Mouse (Mus musculus) right cerebral cortex, adult 18-20 months (tissue): ENCODE measurements around the gene Gm20696.

Source experiments
- DNase-seq: peaks from one replicate; pipeline ENCODE4 v3.0.0; 2022; ENCODE audit warnings: mixed read lengths

Gene Gm20696

GRCm38 (mm10) chr6:99515667-99516199 lies 150.9 kb downstream of the Gm20696 start:
- no peak for DNase-seq

GRCm38 (mm10) chr6:99511862-99512261 lies 154.7 kb downstream of the Gm20696 start:
- DNase-seq: no peak

- no peak for DNase-seq
Measured at GRCm38 (mm10) chr6:99509189-99509592, 157.4 kb downstream of the Gm20696 start.

- DNase-seq: no peak
Measured at GRCm38 (mm10) chr6:99506816-99507215, 159.8 kb downstream of the Gm20696 start.

- DNase-seq: no peak
Measured at GRCm38 (mm10) chr6:99503741-99504140, 162.9 kb downstream of the Gm20696 start.

- DNase-seq: no peak
Measured at GRCm38 (mm10) chr6:99502727-99503126, 163.9 kb downstream of the Gm20696 start.

GRCm38 (mm10) chr6:99502314-99502713 lies 164.3 kb downstream of the Gm20696 start:
- no peak for DNase-seq

- no peak for DNase-seq
Measured at GRCm38 (mm10) chr6:99500570-99501270, 165.9 kb downstream of the Gm20696 start.

GRCm38 (mm10) chr6:99498082-99498481 lies 168.5 kb downstream of the Gm20696 start:
- no peak for DNase-seq

GRCm38 (mm10) chr6:99496114-99496513 lies 170.5 kb downstream of the Gm20696 start:
- no peak for DNase-seq

GRCm38 (mm10) chr6:99492937-99493336 lies 173.7 kb downstream of the Gm20696 start:
- no peak for DNase-seq

- DNase-seq: no peak
Measured at GRCm38 (mm10) chr6:99491979-99492544, 174.5 kb downstream of the Gm20696 start.

GRCm38 (mm10) chr6:99491146-99491545 lies 175.5 kb downstream of the Gm20696 start:
- DNase-seq: no peak

GRCm38 (mm10) chr6:99489900-99490648 lies 176.5 kb downstream of the Gm20696 start:
- no peak for DNase-seq

- DNase-seq: no peak
Measured at GRCm38 (mm10) chr6:99489423-99489822, 177.2 kb downstream of the Gm20696 start.

GRCm38 (mm10) chr6:99485884-99486640 lies 180.5 kb downstream of the Gm20696 start:
- no peak for DNase-seq

GRCm38 (mm10) chr6:99485217-99485883 lies 181.2 kb downstream of the Gm20696 start:
- peak; percentile 80 for DNase-seq

- DNase-seq: no peak
Measured at GRCm38 (mm10) chr6:99484884-99485216, 181.7 kb downstream of the Gm20696 start.

- DNase-seq: no peak
Measured at GRCm38 (mm10) chr6:99484197-99484725, 182.3 kb downstream of the Gm20696 start.

GRCm38 (mm10) chr6:99483556-99483955 lies 183.0 kb downstream of the Gm20696 start:
- no peak for DNase-seq

GRCm38 (mm10) chr6:99481568-99481967 lies 185.0 kb downstream of the Gm20696 start:
- DNase-seq: no peak
